Mouse (Mus musculus): Measurements from ENCODE around the gene Mocs3. TPM values are rescaled to one million over a fixed set of nuclear protein-coding genes. Genes with fewer than 3 reads are reported as not detected.

Gene Mocs3
- polyA plus RNA-seq, 1 experiment from 2014 or later: 7.3 TPM

DNA sequence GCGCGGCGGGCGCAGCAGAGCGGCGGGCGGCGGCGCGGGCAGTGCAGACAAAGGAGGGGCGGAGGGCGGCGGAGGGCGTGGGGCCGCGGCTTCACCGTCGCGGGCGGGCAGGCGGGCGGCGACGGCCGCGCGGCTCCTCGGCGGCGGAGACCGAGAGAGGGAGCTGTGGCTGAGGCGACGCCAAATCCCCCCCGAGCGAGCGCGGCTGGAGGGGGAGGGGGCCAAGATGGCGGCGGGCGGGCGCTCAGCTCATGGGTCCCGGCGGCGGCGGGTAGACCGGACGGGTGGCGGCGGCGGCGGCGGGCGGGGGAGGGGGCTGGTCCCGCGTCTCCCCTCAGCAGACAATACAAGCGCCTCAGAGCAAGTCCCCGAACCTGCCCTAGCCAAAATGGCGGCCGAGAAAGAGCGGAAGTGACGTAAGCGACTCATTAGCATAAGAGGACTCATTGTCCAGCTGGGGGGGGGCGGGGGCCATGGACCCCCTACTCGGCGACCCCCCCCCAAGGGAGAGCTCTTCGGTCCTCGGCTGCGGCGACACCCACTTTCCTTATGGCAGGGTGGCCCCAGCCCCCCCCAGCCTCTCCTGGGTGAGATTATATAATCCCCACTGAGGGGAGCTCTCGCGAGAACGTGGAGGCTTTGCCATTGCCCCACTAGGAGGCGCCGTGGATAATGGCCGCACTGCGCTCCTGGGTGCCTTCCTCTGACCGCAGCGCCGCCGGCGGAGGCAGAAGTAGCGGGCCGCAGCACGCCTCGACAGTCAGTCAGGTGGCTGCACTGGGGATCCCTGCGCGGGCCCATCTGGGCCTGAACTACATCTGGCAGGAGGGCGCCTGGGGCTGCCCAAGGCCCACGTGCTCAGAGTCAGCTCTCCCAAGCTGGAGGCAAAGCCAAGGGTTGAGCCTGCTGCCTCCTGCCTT lies 23.4 kb upstream of the Mocs3 start, which contains the start of gene Adnp:
Adnp (minus strand) TSS at position 388 of the 920 bp plus-strand sequence.
- ATAC-seq: peak; percentile 92
- H3K4me2 ChIP-seq (replicated peaks): peak within 1 kb of the TSS; percentile 75
- no peaks in the 10 kb centered on the region for H3K9me3 ChIP-seq
- under 1% methylated on average over 79 of the region's 89 CpGs for WGBS
- peak within 1 kb of the TSS; percentile 88 for H3K4me3 ChIP-seq (replicated peaks)
- peak within 1 kb of the TSS; percentile 98 for H3K27ac ChIP-seq
- H3K4me1 ChIP-seq (replicated peaks): peaks cover 10% of the 10 kb centered on the region; the same call in 1 of the 2 replicates
- H3K9ac ChIP-seq: peak within 1 kb of the TSS; percentile 100
- peaks cover 15% of the 10 kb centered on the region for H3K36me3 ChIP-seq
- H3K27me3 ChIP-seq (replicated peaks): no peaks in the 10 kb centered on the region

DNA sequence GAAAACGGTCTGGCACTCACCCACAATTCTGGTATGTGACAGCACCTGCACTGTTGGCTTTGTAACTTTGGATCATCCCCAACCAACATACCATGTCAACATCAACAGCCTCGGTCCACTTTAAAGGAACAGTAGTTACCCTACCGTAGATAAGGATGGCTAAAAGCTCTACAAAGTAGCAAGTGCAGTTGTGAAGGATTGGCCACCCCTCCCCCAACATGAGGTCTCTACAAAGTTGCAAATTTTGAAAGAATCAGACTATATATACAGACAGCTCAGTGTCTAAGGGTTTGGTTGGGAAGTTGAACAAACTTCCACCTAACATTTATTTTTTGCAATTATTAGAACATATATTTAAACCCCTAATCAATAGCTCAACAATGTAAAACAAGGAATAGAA lies 22.5 kb upstream of the Mocs3 start:
- peak overlapping the region; percentile 98; the same call in 1 of the 2 replicates for H3K27ac ChIP-seq
- 94% methylated on average over 3 of the region's 3 CpGs for WGBS
- 0 out of 2 replicates have a peak, but pooled peaks have one; percentile 0 for ATAC-seq
- no peak overlapping the region for H3K4me3 ChIP-seq (replicated peaks)
- peaks cover 24% of the 10 kb centered on the region for H3K36me3 ChIP-seq
- no peak overlapping the region for H3K9ac ChIP-seq
- H3K27me3 ChIP-seq (replicated peaks): no peaks in the 10 kb centered on the region
- H3K9me3 ChIP-seq: no peaks in the 10 kb centered on the region
- no peak overlapping the region for H3K4me2 ChIP-seq (replicated peaks)
- peaks cover 10% of the 10 kb centered on the region; the same call in 1 of the 2 replicates for H3K4me1 ChIP-seq (replicated peaks)

DNA sequence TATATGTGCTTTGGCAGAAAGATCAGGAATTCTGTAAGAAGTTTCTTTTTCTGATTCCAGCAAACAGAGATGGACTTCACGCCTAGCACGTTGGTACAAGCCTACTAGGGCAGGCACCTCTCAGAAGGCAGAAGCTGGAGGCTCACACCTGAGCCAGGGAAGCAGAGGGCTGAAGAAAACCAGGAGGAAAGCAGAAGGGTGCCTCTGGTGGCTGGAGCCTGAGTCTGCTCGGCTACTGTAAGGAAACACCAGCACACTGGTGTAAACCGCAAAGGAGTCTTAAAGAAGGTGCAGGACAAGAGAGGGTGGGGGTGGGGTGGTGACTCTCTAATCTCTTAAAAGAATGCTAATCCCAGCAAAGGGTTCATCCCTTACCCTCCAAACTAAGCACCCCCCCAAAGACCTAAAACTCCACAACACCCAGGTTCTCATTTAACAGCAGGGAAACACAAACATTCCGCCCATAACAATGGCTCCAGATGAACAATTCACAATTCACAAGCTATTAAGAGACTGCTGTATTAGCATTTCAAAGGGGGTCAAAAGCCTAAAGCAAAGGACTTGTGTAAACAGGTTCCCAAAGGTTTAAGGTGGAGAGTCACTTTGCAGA lies 16.5 kb upstream of the Mocs3 start:
- Histone ChIP-seq H3K36me3 (peaks cover 39% of the 10 kb centered on the region), H3K4me1 (replicated peaks) (no peaks in the 10 kb centered on the region), H3K4me3 (replicated peaks) (no peak overlapping the region), H3K4me2 (replicated peaks) (no peak overlapping the region), H3K9me3 (no peaks in the 10 kb centered on the region), H3K27me3 (replicated peaks) (no peaks in the 10 kb centered on the region), H3K9ac (no peak overlapping the region), H3K27ac (no peak overlapping the region)
- 55% methylated on average over 5 of the region's 5 CpGs for WGBS
- no peak for ATAC-seq

DNA sequence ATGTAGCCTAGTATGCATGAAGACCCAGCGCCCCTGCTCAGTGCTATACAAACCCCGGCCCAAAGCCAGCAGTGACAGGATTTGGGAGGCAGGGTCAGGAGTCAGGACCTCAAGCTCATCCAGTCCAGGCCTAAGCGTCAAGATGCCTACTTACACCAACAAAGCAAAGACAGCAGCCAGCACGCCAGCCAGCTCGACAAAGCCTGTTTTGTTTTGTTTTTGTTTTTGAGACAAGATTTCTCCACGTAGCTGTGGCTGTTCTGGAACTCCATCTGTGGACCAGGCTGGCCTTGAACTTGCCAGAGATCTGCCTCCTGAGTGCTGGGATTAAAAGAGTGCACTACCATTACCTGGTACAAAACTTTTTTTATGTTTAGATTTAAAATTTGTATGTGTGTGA lies 7.1 kb upstream of the Mocs3 start:
- 90% methylated on average over 6 of the region's 6 CpGs for WGBS
- Histone ChIP-seq H3K9ac (no peak overlapping the region), H3K36me3 (peaks cover 55% of the 10 kb centered on the region), H3K27me3 (replicated peaks) (no peaks in the 10 kb centered on the region), H3K4me3 (replicated peaks) (no peak overlapping the region), H3K9me3 (no peaks in the 10 kb centered on the region), H3K4me1 (replicated peaks) (0 out of 2 replicates have a peak, but pooled peaks cover 4% of the 10 kb centered on the region), H3K4me2 (replicated peaks) (no peak overlapping the region), H3K27ac (no peak overlapping the region)
- ATAC-seq: no peak

DNA sequence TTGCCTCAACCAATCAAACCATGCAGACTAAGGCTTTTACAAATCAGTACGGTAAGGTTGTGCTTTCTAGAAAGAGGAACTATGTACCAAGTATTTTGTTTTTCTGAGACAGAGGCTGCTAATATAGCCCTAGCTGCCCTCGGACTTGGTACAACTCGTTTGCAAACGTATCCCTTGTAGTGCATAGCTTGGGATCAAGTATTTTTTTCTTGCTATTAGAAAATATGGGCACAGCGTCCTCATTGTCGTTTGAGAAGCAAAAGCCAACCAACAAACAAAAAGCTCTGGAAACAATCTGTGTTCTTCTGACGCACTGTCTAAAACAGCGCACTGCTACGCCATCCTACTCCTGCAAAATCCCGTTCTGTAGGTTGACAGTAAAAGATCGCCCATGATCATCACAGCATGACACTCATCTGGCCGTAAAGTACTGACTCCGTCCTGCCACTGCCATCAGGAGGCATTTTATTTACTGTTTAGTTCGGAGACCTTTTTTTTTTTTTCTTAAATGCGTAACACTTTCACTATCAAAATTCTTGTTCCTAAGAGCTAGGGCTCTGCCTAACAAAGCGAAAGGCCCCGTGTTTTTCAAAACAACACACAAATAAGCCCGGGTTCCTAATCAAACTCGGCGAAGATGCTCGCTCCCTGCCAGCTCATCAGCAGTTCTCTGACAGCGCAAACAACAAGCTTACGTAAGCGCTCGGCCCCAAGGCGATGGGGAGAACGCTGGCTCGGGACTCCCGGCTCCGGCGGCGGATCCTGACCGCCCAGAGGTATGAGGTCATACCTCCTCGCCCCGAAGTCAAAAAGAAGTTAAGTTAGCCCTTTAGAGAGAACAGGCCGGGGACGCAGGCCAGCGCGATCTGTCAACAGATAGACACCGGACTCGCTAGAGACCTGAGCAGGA lies 1.1 kb upstream of the Mocs3 start:
- Histone ChIP-seq H3K4me2 (replicated peaks) (peak overlapping the region; percentile 99), H3K27ac (peak overlapping the region; percentile 92; the same call in 1 of the 2 replicates), H3K9me3 (no peaks in the 10 kb centered on the region), H3K27me3 (replicated peaks) (no peaks in the 10 kb centered on the region), H3K4me3 (replicated peaks) (peak overlapping the region; percentile 99), H3K9ac (peak overlapping the region; percentile 97), H3K4me1 (replicated peaks) (peaks cover 25% of the 10 kb centered on the region), H3K36me3 (peaks cover 19% of the 10 kb centered on the region)
- 18% methylated on average over 41 of the region's 41 CpGs for whole genome bisulfite sequencing
- peak; percentile 21 for ATAC-seq

DNA sequence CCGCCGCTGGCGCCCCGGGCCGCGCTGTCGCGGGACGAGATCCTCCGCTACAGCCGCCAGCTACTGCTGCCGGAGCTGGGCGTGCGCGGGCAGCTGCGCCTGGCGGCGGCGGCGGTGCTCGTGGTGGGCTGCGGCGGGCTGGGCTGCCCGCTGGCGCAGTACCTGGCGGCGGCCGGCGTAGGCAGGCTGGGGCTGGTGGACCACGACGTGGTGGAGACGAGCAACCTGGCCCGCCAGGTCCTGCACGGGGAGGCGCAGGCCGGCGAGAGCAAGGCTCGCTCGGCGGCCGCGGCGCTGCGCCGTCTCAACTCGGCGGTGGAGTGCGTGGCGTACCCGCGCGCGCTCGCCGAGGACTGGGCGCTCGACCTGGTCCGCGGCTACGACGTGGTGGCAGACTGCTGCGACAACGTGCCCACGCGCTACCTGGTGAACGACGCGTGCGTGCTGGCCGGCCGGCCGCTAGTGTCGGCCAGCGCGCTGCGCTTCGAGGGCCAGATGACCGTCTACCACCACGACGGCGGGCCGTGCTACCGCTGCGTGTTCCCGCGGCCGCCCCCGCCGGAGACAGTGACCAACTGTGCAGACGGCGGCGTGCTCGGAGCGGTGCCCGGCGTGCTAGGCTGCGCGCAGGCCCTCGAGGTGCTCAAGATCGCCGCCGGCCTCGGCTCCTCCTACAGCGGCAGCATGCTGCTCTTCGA lies 500 bp downstream of the Mocs3 start:
- Histone ChIP-seq H3K27ac (peak overlapping the region; percentile 92), H3K9me3 (no peaks in the 10 kb centered on the region), H3K9ac (peak overlapping the region; percentile 97), H3K4me3 (replicated peaks) (peak overlapping the region; percentile 99), H3K4me1 (replicated peaks) (peaks cover 25% of the 10 kb centered on the region), H3K4me2 (replicated peaks) (peak overlapping the region; percentile 99), H3K27me3 (replicated peaks) (no peaks in the 10 kb centered on the region), H3K36me3 (peaks cover 6% of the 10 kb centered on the region; the same call in 1 of the 2 replicates)
- ATAC-seq: peak; percentile 71
- 2% methylated on average over 99 of the region's 105 CpGs for WGBS

DNA sequence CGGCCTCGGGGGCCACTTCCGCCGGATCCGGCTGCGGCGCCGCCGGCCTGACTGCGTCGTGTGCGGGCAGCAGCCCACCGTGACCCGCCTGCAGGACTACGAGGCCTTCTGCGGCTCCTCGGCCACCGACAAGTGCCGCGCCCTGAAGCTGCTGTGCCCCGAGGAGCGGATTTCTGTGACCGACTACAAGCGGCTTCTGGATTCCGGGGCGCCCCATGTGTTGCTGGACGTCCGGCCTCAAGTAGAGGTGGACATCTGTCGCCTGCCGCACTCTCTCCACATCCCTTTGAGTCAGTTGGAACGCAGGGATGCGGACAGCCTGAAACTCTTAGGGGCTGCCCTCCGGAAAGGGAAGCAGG lies 1.0 kb downstream of the Mocs3 start:
- 56% methylated on average over 33 of the region's 33 CpGs for WGBS
- peaks cover 25% of the 10 kb centered on the region for H3K4me1 ChIP-seq (replicated peaks)
- H3K4me2 ChIP-seq (replicated peaks): peak overlapping the region; percentile 99

DNA sequence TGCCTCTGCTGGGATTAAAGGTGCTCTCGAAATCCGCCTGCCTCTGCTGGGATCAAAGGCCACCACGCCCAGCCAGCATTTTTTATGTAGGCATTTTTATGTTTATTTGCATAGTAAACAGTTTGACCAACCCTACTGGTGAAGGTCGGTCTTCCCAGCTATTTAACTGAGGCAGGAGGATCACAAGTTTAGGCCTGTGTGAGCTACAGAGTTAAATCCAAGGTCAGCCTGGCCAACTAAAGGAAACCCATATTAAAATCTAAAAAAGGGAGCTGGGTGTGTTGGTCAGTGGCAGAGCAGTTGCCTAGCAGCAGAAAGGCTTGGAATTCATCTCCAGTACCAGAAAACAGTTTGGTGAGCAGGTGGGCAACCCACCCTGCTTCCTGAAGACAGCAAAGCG lies 2.9 kb downstream of the Mocs3 start:
- Histone ChIP-seq H3K36me3 (no peaks in the 10 kb centered on the region; the same call in 1 of the 2 replicates), H3K4me2 (replicated peaks) (no peak overlapping the region), H3K9me3 (no peaks in the 10 kb centered on the region), H3K4me3 (replicated peaks) (no peak overlapping the region), H3K4me1 (replicated peaks) (peaks cover 21% of the 10 kb centered on the region), H3K9ac (no peak overlapping the region), H3K27ac (no peak overlapping the region), H3K27me3 (replicated peaks) (no peaks in the 10 kb centered on the region)
- no peak for ATAC-seq
- WGBS: 87% methylated on average over 5 of the region's 5 CpGs

More for the DNA sequence above, 1.0 kb downstream of the Mocs3 start:
- H3K27me3 ChIP-seq (replicated peaks): no peaks in the 10 kb centered on the region
- no peaks in the 10 kb centered on the region for H3K9me3 ChIP-seq
- no peak for ATAC-seq
- H3K9ac ChIP-seq: peak overlapping the region; percentile 97
- peak overlapping the region; percentile 99 for H3K4me3 ChIP-seq (replicated peaks)
- peaks cover 3% of the 10 kb centered on the region; the same call in 1 of the 2 replicates for H3K36me3 ChIP-seq
- no peak overlapping the region for H3K27ac ChIP-seq

DNA sequence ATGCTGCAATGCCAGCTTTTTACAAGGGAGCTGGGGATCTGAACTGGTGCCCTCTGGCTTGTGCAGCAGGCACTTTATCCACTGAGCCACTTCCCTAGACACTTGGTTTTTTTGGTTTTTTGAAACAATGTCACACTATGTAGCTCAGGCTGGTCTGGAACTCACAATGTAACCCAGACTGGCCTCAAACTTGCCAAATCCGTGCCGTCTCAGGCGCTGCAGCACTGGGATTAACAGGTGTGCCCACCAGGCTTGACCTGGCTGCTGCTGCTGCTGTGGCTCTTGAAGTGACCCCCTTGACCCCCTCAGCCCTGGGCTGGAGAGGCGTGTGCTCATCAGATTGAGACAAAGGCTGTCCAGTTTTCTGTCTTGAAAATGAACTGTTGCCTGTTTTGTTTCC lies 7.9 kb downstream of the Mocs3 start:
- WGBS: 91% methylated on average over 4 of the region's 4 CpGs
- Histone ChIP-seq H3K4me1 (replicated peaks) (no peaks in the 10 kb centered on the region), H3K27ac (no peak overlapping the region), H3K4me2 (replicated peaks) (no peak overlapping the region), H3K9ac (no peak overlapping the region), H3K27me3 (replicated peaks) (no peaks in the 10 kb centered on the region), H3K9me3 (no peaks in the 10 kb centered on the region), H3K36me3 (no peaks in the 10 kb centered on the region; the same call in 1 of the 2 replicates), H3K4me3 (replicated peaks) (no peak overlapping the region)
- no peak for ATAC-seq

DNA sequence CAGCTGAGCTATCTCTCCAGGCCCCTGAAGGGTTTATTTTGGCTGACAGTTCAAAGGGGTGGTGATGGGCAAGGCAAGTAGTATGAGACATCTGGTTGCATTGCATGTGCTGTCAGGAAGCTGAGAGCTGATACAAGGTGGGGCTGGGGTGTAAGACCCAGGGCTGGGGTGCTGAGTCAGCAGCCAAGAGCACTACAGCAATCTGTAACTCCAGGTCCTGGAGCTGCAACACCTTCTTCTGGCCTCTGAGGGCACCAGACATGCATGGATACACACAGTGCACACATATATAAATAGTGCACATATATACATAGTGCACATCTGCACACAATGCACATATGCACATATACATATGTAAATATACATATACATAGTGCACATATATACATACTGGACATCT lies 12.4 kb downstream of the Mocs3 start:
- ATAC-seq: no peak
- Histone ChIP-seq H3K4me2 (replicated peaks) (no peak overlapping the region), H3K9me3 (no peaks in the 10 kb centered on the region)

DNA sequence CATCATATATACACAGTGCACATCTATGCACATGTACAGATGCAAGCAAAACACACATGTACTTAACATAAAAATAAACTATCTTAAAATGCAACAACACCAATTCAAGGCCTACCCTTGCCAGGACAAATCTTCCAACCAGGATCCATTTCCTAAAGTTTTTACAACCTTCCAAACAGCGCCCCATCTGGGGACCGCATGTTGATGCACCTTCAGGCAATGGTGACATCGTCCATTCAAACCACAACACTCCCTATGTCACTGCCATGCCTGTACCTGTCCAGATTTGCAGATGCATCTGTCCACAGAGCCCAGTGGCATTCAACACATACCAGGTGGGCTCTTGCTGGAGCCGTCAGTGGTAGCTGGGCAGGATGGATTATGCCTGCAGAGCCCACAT lies 12.9 kb downstream of the Mocs3 start:
- H3K4me3 ChIP-seq (replicated peaks): no peak overlapping the region
- 72% methylated on average over 4 of the region's 4 CpGs for WGBS

More for the DNA sequence above, 12.4 kb downstream of the Mocs3 start:
- no peaks in the 10 kb centered on the region for H3K27me3 ChIP-seq (replicated peaks)
- no peak overlapping the region for H3K9ac ChIP-seq
- no peaks in the 10 kb centered on the region for H3K4me1 ChIP-seq (replicated peaks)
- H3K27ac ChIP-seq: no peak overlapping the region
- H3K4me3 ChIP-seq (replicated peaks): no peak overlapping the region
- no peaks in the 10 kb centered on the region for H3K36me3 ChIP-seq

More for the DNA sequence above, 12.9 kb downstream of the Mocs3 start:
- no peaks in the 10 kb centered on the region for H3K27me3 ChIP-seq (replicated peaks)
- no peaks in the 10 kb centered on the region for H3K9me3 ChIP-seq
- no peak overlapping the region for H3K27ac ChIP-seq
- no peaks in the 10 kb centered on the region for H3K4me1 ChIP-seq (replicated peaks)
- no peak for ATAC-seq
- no peak overlapping the region for H3K4me2 ChIP-seq (replicated peaks)
- no peaks in the 10 kb centered on the region for H3K36me3 ChIP-seq
- H3K9ac ChIP-seq: no peak overlapping the region

Data from intestine, embryonic 15.5 days (tissue).